Mouse (Mus musculus): Measurements from ENCODE around the gene Tmem110. TPM values are rescaled to one million over a fixed set of nuclear protein-coding genes. Genes with fewer than 3 reads are reported as not detected.

The Tmem110 gene
- total RNA-seq (2023): 13.9 TPM

DNA sequence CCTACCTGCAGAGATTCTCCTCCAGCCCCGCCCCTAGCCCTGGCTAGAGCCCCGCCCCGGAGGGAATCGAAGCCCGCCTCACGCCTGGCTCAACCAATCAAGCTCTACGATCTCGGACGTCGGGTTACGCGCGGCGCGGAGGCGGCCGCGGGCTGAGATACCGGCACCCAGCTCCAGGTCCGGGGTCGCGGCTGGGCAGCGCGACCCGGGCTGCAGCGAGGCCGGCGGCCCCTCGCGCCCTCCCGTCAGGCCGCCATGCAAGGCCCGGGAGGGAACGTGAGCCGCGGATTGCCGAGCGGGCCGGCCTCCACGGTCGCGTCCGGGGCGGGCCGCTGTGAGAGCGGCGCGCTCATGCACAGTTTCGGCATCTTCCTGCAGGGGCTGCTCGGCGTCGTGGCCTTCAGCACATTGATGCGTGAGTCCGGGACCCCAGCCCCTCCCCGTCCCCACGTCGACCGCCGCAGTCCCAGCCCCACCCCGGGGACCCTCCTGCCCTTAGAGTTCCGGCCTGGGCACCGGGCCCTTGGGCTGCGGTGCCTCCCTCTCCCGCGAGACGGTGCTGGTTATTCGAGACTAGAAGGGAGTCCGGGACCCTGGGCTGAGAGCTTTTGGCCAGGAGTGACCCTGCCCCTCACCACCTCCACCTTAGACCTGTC is at the start of gene Tmem110:
Gene Tmem110, plus strand, starts transcription at position 115 of the 656 bp plus-strand sequence.

GRCm38 (mm10) chr14:30878958-30879571 is 53.7 kb downstream of the Tmem110 start, which contains the start of gene Mustn1:
Mustn1 (plus strand) TSS chr14:30879200.

GRCm38 (mm10) chr14:30886204-30886603 is 60.8 kb downstream of the Tmem110 start, which contains the start of gene Itih4:
Itih4 (plus strand) TSS chr14:30886476.

GRCm38 (mm10) chr14:30923375-30924105 is 98.2 kb downstream of the Tmem110 start, which contains the start of gene Itih3:
Itih3 (minus strand) TSS chr14:30923760.

Other genes starting within 250 kb of the Tmem110 start
- 120 TPM for gene Prkcd, start 199.4 kb upstream of the Tmem110 start, total RNA-seq (2023)
- 11.2 TPM for gene Rft1, start 171.2 kb upstream of the Tmem110 start, total RNA-seq (2023)
- gene Sfmbt1, start 110.7 kb upstream of the Tmem110 start, total RNA-seq (2023): 10.4 TPM
- 2.1 TPM for gene Mustn1, start 53.6 kb downstream of the Tmem110 start, total RNA-seq (2023)
- not detected for gene Itih4, start 60.9 kb downstream of the Tmem110 start, total RNA-seq (2023)
- not detected for gene Itih3, start 98.2 kb downstream of the Tmem110 start, total RNA-seq (2023)
- gene Itih1, start 117.7 kb downstream of the Tmem110 start, total RNA-seq (2023): not detected
- 3.3 TPM for gene Nek4, start 125.8 kb downstream of the Tmem110 start, total RNA-seq (2023)
- gene Glt8d1, start 175.8 kb downstream of the Tmem110 start, total RNA-seq (2023): 9.1 TPM
- gene Spcs1, start 176.1 kb downstream of the Tmem110 start, total RNA-seq (2023): 89.0 TPM
- 83.9 TPM for gene Pbrm1, start 193.5 kb downstream of the Tmem110 start, total RNA-seq (2023)
- 279 TPM for gene Gnl3, start 193.6 kb downstream of the Tmem110 start, total RNA-seq (2023)